Mouse (Mus musculus): ENCODE measurements around the gene Actr1a.

Actr1a gene

DNA sequence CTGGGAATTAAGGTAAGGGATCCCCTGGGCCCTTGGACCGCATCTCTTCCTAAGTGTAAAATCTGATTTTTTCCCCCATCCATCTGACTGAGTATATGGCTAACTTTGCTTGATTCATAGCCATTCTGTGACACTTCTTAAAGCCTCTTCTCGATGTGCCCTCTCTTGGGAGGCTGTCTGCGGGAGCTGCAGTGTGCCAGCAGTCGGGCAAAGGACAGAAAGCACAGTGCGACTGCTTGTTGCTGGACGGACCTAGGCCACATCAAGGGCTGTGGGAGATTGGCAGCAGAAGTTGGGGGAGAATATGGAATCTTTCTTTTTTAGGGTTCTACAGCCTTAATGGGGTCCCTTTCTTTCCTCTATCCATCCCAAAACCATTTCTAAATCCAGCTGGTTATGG is 3.8 kb upstream of the Actr1a start:
- DNase-seq = no peak

GRCm38 (mm10) chr19:46398401-46398800 is 2.9 kb upstream of the Actr1a start:
- DNase-seq = no peak

- peak; percentile 37 for DNase-seq
Measured at GRCm38 (mm10) chr19:46397436-46398001, 2.0 kb upstream of the Actr1a start.

DNA sequence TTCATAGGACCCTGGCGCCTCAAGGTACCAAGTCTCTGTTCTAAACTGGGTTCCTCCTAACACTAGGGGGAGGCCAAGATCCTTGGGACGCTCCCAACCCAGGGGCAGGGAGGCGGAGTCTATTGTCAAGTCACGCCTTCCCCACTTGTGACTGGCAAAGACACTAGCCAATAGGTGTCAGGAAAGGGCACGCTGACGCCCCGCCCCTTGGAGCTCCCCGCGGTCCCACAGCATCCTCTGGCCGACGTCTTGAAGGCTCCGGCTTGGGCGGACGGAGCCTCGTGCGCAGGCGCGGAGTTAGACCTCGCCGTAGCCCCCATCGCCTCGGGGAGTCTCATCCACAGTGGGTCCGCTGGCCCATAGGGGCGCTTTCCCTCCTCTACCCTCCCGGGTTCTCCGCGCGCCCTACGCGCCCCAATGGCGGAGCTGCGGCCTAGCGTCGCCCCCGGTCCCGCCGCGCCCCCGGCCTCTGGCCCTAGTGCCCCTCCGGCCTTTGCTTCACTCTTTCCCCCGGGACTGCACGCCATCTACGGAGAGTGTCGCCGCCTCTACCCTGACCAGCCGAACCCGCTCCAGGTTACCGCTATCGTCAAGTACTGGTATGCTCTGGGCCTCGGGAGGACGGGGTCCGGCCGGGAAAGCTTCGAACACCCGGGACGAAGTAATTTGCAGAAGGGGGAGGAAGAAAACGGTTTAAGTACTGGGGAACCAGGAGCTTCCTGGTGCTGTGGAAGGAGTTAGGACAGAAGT is 1.3 kb upstream of the Actr1a start, which contains the start of gene Sufu:
Gene Sufu (plus strand): TSS at position 211 of the 750 bp plus-strand sequence.
- DNase-seq = peak; percentile 99

DNA sequence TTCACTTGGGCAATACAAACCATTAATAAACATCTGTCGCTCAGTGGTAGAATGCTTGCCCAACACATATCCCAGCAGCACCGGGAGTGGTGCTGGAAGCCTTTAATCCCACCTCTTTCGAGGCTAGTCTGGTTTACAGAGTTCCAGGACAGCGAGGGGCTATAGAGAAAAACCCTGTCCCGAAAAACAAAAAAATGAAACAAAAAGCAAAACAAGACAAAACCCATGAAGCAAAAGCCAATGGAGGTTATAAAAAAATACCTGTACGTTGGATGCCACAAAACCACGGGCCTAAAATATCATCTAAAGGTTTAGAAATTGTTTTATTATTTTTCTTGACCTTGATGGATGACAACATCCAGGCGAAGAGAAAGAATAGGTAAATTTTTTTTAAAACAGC is 561 bp upstream of the Actr1a start:
- DNase-seq = no peak

DNA sequence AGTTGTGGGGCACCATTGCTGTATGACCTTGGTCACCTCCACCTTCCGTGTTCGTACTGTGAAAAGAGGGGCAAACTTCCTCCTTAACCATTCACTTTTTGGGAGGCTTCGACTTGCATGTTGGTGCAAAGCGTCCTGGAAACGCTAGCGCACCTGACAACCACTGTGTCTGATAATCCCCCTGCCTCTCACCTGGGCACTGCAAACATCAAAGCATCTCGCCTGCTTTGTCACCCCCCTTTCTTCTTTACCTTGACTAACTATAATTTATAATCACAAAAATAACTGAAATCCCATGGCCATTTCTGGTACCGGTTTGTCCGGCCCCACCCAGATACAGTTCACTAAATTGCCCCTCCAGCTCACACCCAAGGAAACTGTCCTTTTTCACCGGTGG is 838 bp downstream of the Actr1a start:
- no peak for DNase-seq

GRCm38 (mm10) chr19:46392018-46392417 is 3.5 kb downstream of the Actr1a start:
- DNase-seq = peak; percentile 51

DNA sequence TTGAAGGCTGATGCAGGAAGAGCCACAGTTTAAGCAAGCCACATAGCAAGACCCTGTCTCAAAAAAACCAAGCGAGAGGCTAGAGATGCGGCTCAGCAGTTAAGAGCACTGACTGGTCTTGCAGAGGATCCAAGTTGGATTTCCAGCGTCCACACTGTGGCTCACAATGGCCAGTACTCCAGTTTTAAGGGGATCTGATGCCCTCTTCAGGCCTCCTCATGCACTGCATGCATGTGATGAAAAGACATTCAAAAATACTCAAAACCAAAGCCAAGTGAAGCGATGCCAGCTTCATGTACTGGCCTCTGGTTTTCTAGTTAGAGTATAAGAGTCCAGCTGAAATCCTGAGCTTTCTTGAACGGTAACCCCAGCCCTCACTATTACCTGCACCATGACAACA is 5.7 kb downstream of the Actr1a start:
- DNase-seq = no peak

DNA sequence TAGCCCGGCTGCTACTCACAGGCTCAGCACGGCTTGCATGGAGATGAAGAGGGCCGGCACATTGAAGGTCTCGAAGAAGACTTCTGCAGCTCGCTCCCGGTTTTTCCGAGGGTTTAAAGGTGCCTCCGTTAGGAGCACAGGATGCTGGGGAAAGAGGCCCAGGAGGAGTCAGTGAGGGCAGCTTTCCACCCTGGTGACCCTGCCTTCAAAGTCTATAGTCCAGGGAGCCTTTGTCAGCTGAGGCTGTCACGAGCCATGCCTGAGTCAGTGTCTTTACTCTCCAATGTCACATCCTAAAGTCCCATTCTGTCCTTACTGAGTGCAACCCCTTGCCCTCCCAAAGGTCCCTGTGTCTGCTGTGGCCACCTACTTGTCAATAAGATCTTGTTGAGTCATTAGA is 13.3 kb downstream of the Actr1a start:
- no peak for DNase-seq

DNA sequence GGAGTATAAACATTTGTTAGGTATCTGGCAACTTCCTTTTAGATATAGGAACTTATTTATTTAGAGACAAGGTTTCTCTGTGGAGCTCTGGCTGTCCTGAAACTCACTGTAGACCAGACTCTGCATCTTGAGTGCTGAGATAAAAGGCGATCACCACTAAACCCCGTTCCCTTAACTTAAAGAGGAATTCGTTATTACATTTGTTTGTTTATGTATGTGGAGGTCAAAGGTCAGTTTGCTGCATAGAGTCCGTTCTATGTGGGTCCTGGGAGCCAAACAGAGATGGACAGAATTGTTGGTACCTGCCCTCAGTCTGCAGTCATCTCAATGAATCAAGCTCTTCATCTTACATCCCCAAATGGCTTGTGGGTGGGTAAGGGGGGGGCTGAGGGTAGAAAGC is 19.7 kb downstream of the Actr1a start:
- DNase-seq = no peak

DNA sequence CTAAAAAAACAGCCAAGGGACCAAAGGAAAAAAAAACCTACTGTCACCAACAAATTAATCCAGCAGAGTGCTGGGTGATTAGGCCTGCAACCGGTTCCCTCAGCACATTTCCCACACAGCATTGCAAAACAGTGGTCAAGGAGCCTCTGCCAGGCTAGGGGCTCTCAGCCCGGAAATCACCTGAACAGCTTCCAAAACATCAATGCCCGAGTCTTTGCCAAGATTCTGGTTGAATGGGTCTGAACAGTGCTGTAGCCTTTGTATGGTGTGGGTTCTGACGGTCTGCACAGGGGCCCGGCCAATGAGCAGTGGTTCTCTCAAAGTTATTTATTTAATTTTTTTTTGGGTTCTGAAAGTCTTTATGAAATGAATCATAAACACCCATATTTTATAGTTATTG is 20.1 kb downstream of the Actr1a start:
- no peak for DNase-seq

- no peak for DNase-seq
Measured at GRCm38 (mm10) chr19:46374477-46375088, 21.0 kb downstream of the Actr1a start.

DNA sequence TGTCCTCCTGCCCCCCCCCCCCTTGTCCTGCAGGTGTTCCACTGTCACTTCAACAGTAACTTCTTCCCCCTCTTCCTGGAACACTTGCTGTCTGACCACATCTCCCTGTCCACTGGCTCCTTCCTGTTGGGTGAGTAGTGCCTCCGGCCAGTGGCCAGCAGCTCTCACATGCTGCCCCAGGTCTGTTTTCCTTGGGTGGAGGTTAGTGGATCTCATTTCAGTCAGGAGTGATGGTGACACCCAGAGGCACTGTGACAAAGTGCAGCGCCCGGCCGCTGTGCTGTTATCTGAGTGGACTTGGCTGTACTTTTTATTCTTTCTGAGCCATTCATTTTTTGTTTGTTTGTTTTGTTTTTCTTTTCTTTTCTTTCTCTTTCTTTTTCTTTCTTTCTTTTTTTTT is 26.3 kb downstream of the Actr1a start:
- peak; percentile 40 for DNase-seq

- no peak for DNase-seq
Measured at GRCm38 (mm10) chr19:46367798-46368590, 27.6 kb downstream of the Actr1a start.

DNA sequence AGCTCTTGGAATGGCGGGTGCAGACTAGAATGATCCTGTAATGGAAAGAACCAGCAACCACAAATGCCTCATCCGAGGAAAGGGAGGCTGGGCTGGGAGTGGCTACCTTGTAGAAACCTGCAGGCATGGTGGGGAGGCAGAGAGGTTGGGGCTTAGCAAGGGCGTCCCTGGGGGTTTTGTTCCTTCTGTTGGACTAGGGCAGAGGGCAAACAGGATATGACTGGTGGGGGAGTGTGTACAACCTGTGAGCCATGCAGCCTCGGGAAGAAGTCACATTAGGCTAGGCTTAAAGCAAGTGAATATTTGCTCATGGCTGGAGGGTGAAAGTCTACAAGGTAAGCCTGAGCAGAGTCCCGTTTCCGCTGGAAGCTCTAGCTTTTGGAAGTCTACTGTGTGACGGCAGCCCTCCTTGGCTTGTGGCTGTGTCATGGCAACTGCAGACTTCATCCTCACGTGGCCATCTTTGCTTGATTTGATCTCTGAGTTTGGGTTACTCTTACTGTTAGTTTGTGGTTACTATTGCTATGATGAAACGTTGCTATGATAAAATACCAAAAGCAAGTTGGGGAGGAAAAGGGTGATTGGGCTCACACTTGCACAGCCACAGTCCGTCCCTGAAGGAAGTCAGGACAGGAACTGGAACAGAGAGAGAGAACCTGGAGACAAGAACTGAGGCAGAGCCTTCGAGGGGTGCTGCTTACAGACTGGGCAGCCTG is 32.1 kb downstream of the Actr1a start:
- no peak for DNase-seq

- DNase-seq = no peak
Measured at GRCm38 (mm10) chr19:46362104-46362503, 33.4 kb downstream of the Actr1a start.

- no peak for DNase-seq
Measured at GRCm38 (mm10) chr19:46358381-46358780, 37.2 kb downstream of the Actr1a start.

GRCm38 (mm10) chr19:46357344-46358280 is 37.9 kb downstream of the Actr1a start:
- DNase-seq = peak; percentile 42

DNA sequence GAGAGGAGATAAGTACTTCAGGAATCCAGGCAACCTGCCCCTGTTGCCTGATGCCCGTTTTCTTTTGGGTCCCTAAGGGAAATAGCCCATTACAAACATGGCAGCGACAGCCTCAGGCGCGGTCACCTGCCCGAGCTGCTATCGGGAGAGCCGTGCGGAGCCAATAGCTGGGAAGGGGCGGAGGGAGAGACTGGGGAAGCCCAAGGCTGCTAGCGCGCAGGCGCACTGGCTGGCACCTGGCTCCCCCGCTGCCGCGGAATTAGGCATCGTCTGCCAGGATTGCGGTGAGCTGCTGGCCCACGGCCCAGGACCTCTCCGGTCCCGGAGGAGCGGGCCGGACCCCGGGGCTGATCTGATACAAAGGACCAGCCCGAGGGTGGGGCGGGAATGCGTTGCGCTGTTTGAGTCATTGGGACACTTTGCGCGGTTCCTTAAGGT is 38.8 kb downstream of the Actr1a start:
- peak; percentile 95 for DNase-seq

GRCm38 (mm10) chr19:46350168-46350932 is 45.2 kb downstream of the Actr1a start, which contains the start of gene 2310034G01Rik:
TSS of gene 2310034G01Rik (minus strand) at chr19:46350302.
- no peak for DNase-seq

DNA sequence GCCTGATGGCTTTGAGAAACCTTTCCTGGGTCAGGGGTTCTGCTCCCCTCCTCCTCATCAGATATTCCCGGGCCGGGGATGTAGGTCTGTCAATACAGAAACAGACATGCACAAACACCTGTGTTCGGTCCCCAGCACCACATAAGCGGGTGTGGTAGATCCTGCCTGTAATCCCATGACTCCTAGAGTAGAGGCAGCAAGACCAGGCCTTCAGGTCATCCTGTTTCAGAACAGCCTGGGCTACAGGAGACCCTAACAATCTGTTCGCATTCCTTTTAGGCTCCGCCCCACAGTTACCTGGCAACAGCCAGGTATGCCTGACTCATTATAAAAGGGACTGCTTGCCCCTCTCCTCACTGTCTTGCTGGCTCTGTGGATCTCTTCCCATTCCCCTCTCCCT is 46.0 kb downstream of the Actr1a start:
- no peak for DNase-seq

All from thymus, postnatal 14 days (tissue).